Mouse (Mus musculus) stomach, postnatal 0 days (tissue): ENCODE measurements around the gene Baiap3.

Experiments used
- CTCF ChIP-seq: IDR thresholded peaks from 2 replicates; pipeline ENCODE4 v1.5.1; 2016; ENCODE audit warnings: antibody characterized with exemption, low read depth, mild to moderate bottlenecking, moderate library complexity
- EP300 ChIP-seq: optimal IDR thresholded peaks from 2 replicates; pipeline ENCODE3; 2016; ENCODE audit warnings: antibody characterized with exemption

- peak; percentile 29; the same call in 1 of the 2 replicates for TF ChIP-seq CTCF
- TF ChIP-seq EP300, result no peak
Observed at GRCm38 (mm10) chr17:25290411-25290810, 34.2 kb upstream of the Baiap3 start.
